Mouse (Mus musculus) adrenal gland, adult 18-20 months (tissue): Measurements from ENCODE around the gene H3f3a. TPM values are rescaled to one million over a fixed set of nuclear protein-coding genes. Genes with fewer than 3 reads are reported as not detected.

Experiments
- DNase-seq, 2 experiments: peaks; one replicate each; pipeline ENCODE4 v3.0.0; 2021 to 2022; ENCODE audit warnings: low spot score in 2 of 2
- total RNA-seq, 2 experiments: library from RNA; stranded (reverse); gene quantifications; 1 replicate in 1 of 2; 2 replicates in 1 of 2; pipeline ENCODE4 v1.2.3; 2021

Gene H3f3a
- total RNA-seq, 2 experiments from 2014 or later: 557 to 688 TPM

DNA sequence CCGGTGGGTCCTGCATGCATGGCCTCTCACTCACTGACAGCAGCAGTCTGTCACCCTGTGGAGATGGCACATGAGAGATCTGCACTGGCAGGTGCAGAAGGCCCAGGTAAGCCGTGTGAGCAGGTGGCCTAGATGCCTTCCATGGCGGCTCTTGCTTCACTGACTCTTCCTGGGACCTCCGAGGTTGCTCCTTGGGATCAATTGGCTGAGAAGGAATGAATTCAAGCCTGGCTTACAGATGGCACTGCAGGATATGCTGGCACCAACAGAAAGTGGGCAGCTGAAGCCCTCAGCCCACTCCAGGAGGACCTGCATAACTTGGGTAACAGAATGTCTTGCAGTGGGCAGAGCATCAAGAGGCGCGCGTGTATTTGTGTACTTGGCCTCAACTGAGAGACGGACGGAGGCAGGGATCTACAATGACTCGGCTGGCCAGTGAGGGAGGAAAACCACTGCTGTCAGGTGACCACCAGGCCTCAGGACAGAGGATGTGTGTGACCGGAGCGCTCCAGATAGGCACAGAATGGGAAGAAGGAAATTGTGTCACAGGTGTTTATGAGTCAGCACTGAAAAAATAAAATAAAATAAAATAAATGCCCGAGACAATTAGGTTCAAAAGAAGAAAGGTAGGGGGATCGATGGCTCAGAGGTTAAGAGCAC lies 21.8 kb downstream of the H3f3a start:
- DNase-seq: no peak

DNA sequence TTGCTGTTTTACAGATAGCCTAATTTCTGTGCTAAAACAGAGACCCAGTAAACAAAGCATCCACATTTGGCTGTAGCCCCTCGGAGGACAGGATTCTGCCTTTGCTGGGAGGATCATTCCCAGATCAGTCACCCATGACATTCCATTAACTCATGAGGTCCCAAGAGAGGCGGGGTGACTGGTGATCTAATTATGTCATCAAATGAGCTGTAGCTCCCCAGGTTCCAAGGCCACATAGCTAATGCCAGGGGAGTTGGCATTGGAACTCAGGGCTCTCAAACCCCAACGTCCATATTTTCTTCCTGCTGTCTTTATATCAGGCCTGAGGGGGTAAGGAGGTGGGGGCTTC lies 30.2 kb downstream of the H3f3a start:
- no peak for DNase-seq

DNA sequence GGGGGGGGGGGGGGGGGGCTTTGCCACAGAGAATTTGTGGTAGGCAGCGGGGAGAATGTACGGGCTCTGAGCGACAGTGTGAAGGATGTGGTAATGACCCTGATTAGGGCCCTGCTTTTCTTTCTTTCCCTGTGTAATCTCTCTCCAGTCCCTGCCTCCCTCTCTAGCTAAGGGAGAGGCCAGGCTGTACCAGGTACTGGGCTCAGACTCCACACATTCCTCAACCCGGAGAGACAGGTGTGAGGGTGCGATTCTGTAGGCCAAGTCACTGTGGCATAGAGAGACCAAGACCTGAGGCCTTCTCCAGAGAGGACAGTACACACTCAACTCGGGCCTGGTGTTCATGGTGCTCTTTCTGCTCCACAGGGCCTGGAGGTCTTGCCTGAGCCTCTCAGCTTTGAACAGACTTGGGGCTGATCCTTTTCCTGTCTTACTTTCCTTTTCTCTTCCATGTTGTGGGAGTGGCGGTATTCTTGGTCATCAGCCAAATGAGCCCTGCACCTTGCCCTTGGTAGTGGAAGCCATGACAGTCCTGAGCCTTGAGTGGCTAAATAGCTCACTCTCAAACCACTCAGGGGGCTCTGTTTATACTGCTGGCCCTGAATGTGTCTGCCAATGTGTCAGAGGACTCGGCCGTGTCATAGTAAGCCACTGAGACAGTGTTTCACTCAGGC lies 30.7 kb downstream of the H3f3a start:
- DNase-seq: no peak

DNA sequence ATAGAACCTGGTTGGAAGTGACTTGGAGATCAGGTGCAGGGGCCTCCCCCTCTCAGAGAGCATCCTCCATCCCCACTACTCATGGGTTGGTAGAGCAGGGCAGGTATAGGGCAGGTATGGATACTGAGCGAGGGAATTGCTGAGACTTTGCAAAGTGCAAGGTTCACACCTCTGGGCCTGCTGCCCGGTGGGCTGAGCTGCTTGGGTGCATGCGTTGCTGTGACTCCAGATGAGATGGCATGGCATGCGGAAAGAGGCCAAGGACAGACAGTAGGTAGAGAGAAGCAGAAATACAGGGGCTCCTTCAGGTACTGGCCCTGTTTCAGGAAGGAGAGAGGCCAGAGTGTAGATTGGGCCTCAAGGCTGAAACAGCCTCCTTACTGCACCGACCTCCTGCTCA lies 32.5 kb downstream of the H3f3a start:
- no peak for DNase-seq

DNA sequence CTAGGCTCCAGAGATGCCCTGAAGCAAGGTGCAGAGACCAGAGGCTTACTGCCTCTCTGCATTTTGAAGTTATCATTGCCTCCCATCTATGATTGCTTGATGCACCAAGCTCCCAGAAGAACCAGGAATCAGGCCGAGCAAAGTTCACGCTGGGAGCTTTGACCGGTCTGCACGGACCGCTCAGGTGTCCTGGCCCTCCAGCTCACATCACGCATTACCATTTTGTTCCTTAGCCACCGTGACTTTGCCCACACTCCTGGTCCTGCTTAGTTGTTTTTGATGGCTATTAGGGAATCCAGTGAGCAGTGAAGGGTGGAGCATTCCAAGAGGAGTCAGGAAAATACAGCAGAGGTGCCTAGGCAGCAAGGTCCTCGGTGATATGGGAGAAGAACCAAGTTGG lies 33.5 kb downstream of the H3f3a start:
- DNase-seq: no peak

DNA sequence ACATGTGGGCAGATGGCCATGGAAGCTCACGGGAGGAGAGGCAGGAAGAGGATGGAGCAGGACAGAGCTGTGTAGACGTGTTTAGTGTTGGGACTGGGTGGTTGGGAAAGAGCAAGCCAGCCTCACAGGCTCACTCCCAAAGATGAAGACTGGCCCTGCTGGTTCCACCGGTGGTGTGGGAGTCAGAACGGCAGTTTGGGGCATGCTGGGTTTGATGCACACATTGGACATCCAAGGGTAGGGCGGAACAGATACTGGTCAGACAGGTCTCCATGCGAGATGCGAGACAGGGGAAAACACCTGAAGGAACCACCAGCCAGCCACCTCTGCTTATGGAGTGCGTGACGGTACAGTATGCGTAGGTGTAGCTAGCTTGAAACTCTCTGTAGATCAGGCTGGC lies 34.8 kb downstream of the H3f3a start:
- no peak for DNase-seq

DNA sequence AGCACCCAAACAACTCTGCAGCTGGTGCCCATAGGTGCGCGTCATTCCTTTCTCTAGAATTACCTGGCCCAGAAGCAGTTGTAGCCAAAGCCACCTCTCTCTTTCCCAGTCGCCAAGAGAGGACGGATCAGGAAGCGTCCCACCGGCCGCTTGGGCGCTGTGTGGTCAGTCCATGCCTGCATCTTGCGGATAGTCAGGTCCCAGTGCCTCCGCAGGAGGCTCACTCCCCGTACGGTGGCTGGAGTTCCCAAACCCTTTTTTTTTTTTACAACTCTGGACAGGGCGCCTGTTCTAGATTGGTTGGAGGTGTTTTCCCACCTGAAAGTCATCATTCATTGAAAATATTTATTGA lies 35.4 kb downstream of the H3f3a start:
- no peak for DNase-seq

DNA sequence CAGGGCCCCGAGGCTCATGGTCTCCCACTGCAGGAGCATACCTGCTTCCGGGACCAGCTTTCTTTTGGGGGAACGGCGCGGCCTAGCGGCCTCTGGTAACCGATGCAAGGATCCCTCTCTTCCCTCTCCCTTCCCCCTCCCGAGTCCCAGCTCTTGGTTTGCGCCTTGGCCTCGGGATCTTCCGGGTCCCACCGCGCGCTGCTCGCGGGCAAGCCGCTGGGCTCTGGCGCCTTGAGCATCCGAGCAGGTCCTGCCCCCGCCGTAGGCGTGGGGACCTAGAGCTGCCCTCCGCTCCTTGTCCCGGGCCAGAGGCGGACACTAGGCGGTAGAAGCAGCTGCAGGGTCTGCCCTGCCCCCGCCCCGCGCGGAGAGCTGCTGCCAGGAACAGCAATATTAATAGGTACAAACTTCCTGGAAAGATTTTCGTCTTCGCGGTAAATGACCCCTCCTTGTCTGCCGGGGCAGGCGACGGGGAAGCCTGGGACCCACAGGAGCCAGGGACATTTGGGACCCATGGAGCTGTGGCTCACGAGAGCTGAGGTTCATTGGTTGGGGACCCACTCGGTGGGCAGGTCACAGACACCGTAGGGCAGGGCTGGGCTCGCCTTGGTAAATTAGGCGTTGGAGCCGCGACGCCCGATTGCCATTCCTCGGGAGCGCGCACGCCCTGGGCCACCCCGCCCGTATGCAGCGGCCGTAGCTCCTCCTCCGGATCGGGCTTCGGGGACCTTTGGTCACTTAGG lies 35.9 kb downstream of the H3f3a start:
- DNase-seq: peak; percentile 75 to 86

DNA sequence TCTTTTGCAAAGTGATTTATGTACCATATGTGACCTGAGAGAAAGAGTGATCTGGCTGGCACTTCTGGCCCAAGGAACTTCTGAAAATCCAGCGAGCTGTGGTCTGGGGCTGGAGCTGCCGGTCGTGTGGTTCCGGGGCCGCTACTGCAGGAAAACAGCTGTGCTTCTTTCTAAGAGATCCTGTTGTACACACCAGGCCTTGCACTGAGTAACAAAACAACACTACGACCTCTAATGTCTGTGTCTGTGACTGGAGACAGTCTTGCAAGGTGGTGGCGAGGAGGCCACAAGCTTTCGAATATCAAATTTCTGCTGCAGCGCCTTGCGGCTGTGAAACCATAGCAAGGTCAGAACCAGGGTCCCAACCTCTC lies 36.5 kb downstream of the H3f3a start:
- no peak for DNase-seq

DNA sequence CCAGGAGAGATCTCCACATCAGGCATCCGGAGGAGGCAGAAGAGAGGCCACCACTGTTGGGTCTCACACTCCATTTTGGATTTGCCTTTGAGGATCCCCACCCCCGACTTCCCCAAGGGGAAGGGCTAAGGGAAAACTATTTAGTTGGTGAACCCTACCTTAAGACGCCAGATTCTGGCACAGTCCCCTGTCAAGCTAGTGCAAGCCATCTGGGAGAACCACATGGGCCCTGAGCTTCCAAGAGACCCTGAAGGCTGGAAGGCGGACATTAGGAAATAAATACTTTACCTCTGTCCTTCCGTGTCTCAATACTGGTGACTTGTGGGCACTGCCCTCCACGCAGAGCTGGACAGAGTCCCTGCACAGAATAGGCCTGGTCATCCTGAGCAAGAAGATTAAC lies 37.2 kb downstream of the H3f3a start:
- no peak for DNase-seq

DNA sequence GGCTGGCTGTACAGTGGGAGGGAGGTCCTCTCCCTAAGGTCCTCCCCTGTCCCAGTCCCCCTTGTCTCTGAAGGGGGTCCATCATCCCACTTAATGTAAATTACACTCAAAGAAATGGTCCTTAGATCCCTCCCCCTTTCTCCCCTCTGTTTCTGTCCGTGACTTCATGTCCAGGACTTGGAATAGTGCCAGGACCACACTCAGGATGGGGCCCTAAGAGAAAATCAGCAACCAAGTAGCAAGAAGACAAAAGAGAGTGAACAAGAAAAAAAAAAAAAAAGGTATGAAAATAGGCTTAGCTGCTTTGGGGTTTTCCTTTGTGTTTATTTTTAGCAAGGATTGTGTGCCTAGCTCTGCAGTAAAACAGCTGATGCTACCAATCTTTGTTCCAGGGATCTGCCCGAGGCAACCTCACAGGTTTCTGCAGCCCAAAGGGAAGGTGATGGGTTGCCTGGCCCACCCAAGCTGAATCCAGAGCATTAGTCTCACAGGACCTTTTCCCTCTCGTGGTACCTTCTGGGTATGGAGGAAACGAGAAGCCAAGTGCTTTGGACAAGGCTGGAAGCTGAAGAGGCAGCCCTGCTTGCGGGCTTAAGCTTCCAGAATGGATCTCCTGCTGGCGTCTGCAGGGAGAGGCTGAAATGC lies 37.8 kb downstream of the H3f3a start:
- no peak for DNase-seq

DNA sequence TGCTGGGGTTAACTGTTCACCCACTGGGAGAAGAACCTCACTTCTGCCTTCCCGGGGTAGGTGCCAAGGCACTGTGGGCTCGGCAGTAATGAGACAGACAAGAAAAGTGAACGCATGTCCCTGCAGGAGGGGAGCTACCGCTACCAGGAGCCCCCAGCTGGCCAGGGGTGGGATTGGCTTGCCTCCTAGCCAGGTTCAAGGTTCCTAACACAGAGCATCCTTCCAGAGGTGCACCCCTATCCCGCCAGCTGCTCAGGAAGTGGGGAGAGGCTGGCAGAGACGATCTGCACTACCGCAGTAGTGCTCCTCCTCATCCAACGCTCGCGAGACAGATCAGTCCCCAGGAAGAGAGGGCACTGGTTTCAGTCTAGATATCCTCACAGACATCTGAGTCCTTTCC lies 38.4 kb downstream of the H3f3a start:
- DNase-seq: no peak

DNA sequence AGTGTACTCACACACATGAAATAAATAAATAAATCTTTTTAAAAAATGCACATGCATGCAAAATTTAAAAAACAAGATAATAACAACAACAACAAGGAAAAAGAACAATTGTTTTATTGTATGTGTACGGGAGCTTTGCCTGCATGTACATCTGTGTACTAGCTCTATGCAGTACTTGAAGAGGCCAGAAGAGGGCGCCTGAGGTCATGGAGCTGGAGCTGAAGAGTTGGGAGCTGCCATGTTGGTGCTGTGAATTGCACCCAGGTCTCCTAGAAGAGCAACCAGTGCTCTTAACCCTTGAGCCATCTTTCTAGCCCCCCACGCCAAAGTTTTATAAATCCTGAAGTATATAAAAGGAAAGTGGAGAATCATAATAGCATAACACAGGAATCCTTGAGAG lies 39.1 kb downstream of the H3f3a start:
- no peak for DNase-seq

DNA sequence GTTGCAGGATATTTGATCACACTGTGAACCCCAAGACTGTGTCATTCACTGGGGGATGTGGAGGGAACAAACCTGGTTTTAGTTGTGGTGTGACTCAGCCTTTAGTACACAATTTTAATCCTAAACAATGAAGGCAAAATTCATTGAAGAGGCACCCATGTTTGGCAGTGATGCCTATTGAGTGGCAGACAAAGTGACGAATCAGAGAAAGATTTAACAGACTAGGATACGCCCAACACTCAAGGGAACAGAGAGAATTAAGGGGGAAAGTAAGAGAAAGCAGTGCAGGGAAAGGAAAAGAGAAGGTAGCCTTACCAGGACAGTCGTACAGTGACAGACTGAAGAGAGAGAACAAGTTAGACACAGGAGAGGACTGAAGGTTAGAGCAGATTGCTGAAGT lies 41.5 kb downstream of the H3f3a start:
- no peak for DNase-seq

DNA sequence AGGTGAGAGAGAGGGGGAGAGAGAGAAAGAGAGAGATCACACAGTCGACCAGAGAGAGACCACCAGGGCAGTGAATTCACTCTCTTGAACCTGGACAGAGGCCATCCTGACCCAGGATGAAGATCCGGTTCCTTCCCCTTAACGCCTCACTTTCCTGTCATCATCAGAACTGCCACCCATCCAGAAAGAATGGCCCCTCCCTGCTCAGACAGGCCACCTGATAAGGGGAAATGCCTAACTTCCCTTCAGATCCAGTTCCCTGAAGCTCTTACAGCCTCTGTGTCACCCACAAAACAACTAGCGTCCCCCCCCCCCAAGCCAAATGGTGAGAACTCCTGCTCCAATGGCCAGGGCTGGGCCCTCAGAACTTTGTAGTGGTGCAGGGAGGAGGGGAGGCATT lies 42.0 kb downstream of the H3f3a start:
- DNase-seq: no peak

DNA sequence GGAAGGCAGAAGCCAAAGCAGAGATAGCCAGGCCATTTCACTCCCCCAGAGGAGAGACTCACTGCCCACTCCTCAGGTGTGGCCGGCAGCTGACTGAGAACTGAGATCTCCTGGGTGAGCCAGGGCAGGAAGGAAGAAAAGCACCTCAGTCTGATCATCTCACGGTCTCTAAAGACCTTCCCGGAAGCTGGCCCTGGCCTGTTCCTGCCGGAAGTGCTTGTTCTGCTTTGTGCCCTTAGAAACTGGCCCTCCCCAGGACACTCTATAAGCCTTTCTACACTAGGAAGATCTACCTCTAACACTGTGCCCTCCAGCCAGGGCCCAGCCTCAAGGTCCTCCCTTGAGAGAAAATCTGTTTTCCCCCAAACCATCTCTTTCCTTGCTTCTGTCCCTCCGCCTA lies 42.4 kb downstream of the H3f3a start:
- DNase-seq: no peak

DNA sequence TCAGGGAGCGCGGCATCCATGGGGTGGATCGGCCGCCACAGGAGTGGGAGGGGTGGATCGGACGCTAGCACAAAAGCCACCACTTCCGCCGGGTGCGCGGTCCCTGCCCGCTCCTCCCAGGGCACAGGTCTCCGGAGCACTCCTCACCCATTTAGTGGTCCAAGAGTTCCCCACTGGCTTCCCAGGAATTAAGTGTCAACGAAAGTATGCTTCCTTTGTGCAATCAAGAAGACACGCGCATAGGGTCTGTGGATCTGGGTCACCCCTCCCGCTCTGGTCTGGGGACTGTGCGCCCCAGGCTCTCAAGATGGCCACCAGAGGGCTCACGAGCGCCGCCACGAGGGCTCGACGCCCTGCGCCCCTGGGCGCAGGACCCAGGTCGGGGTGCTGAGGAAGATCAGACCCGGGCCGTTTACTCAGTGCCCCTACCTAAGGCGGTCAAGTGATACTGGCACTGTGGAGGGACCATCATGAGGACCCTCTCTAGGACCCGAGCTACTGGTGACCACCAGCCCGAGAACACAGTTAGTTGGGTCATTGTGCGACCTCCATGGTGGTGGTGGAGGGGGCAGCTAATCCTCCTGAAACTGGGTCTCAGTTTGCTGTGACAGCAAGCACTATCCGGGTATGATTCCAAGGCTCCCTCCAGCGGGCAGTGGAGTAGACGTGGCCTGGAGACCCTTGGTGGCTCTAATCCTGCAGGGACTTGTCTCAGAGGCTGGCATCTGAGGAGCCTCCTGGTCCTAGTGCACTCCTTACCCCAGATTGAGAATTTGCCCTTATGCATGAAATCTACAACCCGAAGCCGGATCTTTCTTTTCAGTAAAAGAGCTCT lies 45.2 kb downstream of the H3f3a start:
- peak; percentile 80 to 81 for DNase-seq

DNA sequence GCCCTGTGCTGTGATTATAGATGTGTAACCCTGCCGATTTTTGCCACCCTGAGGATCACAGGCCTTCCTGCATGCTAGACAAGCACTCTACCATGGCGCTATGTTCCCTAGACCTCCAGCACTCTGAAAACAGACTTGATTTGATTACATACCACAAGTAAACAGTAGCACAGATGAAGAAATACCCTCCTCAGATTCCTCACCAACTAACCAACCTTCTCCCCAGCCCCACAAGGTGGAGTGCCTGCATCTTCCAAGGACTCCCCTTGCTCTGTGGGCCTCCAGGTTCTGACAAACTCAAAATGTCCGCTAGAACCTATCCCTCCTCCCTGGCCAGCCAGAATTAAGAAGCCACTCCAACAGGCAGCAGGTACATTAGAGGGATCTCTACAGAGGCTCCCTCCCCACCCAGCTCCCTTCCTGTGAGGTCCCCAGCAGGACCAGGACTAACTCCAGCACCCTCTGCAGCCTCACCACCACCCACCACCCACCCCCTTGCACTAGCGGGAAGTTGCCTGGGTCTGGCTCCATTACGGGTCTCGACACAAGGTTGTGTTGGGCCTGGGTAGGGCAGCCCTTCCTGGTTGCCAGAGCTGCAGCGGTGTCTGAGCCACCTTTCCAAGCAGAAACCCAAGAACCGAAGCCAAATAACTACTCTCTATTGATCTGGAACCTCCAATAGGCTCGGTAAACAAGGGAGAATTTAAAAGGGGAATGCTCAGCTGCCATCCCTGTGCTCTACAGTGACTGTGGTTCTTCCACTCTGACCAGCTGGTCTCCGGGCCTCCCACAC lies 46.0 kb downstream of the H3f3a start:
- no peak for DNase-seq

DNA sequence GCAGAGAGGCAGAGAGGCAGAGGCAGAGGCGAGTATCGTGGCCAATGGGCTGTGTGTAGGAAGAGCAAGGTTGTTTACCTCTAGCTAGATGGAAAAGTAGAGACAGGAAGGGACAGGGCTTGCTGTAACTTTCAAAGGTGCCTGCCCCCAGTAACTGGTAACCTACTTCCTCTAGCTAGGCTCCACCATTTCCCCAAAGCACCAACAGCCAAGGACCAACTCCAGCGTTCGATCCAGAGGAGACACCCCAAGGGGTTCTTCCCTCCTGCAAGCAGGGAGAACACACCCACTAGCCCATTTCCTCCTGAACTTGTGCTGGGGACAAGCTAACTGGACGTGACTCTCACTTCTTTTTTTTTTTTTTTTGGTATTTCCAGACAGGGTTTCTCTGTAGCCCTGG lies 47.2 kb downstream of the H3f3a start:
- no peak for DNase-seq

DNA sequence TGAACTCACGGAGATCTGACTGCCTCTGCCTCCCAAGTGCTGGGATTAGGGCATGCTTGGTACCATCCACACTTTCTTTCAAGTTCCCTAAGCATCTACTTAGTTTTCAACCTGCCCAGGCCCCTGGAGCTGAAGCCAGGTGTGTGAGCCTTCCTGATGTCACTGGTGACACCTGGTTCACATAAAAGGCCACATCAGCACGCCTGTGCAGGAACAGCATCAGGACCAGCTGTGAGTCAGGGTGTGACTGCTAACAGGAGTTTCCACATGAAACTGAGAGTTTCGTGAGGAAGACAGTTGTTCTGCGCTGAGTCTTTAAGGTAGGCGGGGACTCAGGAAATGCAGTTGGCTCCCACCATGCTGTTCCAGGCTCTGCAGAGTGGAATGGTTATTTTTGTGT lies 48.4 kb downstream of the H3f3a start:
- no peak for DNase-seq

DNA sequence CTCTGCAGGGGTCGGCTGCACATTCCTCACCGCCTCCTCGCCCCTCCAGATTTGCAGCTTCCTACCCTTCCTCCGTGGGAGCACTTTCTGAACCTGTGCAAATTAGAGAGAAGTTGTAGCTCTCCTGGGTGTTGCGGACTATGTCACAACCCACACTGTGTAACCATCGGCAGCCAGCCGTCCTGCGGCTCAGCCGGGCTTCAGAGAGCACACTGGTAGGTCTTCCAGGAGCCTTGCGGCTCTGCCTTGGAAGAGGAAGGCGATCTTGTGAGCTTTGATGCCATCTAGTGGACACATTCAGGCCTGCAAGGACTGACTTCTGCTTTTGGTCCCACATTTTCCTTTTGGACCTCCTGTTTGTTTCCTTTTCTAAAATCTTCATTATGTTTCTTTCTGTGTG lies 49.9 kb downstream of the H3f3a start:
- peak; percentile 75 to 76 for DNase-seq
